Mouse (Mus musculus): ENCODE results near the gene Txn1. TPM values are rescaled to one million over a fixed set of nuclear protein-coding genes. Genes with fewer than 3 reads are reported as not detected.

Gene Txn1
- polyA plus RNA-seq, 1 experiment from 2014 or later = 563 TPM

- H3K9ac ChIP-seq (ENCODE audit: low read length) = no peak overlapping the region
- WGBS = 73% methylated on average over 4 of the region's 4 CpGs
- TF ChIP-seq EP300 (optimal IDR thresholded peaks at IDR 0.05) (no peak), CTCF (IDR thresholded peaks at IDR 0.05; ENCODE audit: low read depth) (no peak)
These were observed 15.6 kb downstream of the Txn1 start for GRCm38 (mm10) chr4:57940631-57941030.

GRCm38 (mm10) chr4:57937292-57937691 lies 18.9 kb downstream of the Txn1 start:
- no peak for ATAC-seq (ENCODE audit: low FRiP score, low TSS enrichment)
- Histone ChIP-seq H3K4me1 (replicated peaks; ENCODE audit: control insufficient read depth, insufficient read depth) (no peaks in the 10 kb centered on the region), H3K9ac (ENCODE audit: low read length) (no peak overlapping the region), H3K27ac (replicated peaks) (no peak overlapping the region), H3K4me2 (replicated peaks; ENCODE audit: low read depth) (no peak overlapping the region), H3K36me3 (ENCODE audit: control insufficient read depth, insufficient read depth, low read length) (no peaks in the 10 kb centered on the region), H3K9me3 (ENCODE audit: control insufficient read depth, low read length) (no peaks in the 10 kb centered on the region), H3K27me3 (ENCODE audit: control insufficient read depth, insufficient read depth, low read length) (no peaks in the 10 kb centered on the region), H3K4me3 (ENCODE audit: low read depth, low read length) (no peak overlapping the region)
- WGBS = 66% methylated on average over 6 of the region's 6 CpGs
- no peak for DNase-seq (ENCODE audit: low spot score)
- no peak for TF ChIP-seq CTCF (IDR thresholded peaks at IDR 0.05; ENCODE audit: low read depth)
- no peak for TF ChIP-seq EP300 (optimal IDR thresholded peaks at IDR 0.05)

More at GRCm38 (mm10) chr4:57940631-57941030, 15.6 kb downstream of the Txn1 start:
- Histone ChIP-seq H3K4me2 (replicated peaks; ENCODE audit: low read depth) (no peak overlapping the region), H3K27ac (replicated peaks) (no peak overlapping the region), H3K36me3 (ENCODE audit: control insufficient read depth, insufficient read depth, low read length) (peaks cover 9% of the 10 kb centered on the region), H3K4me1 (replicated peaks; ENCODE audit: control insufficient read depth, insufficient read depth) (no peaks in the 10 kb centered on the region), H3K4me3 (ENCODE audit: low read depth, low read length) (no peak overlapping the region), H3K9me3 (ENCODE audit: control insufficient read depth, low read length) (no peaks in the 10 kb centered on the region), H3K27me3 (ENCODE audit: control insufficient read depth, insufficient read depth, low read length) (no peaks in the 10 kb centered on the region)
- DNase-seq (ENCODE audit: low spot score) (no peak), ATAC-seq (ENCODE audit: low FRiP score, low TSS enrichment) (no peak)

- H3K4me2 ChIP-seq (replicated peaks; ENCODE audit: low read depth) = no peak overlapping the region
- H3K9ac ChIP-seq (ENCODE audit: low read length) = no peak overlapping the region
- no peaks in the 10 kb centered on the region for H3K36me3 ChIP-seq (ENCODE audit: control insufficient read depth, insufficient read depth, low read length)
- no peak for TF ChIP-seq CTCF (IDR thresholded peaks at IDR 0.05; ENCODE audit: low read depth)
- TF ChIP-seq EP300 (optimal IDR thresholded peaks at IDR 0.05) = no peak
- H3K4me3 ChIP-seq (ENCODE audit: low read depth, low read length) = no peak overlapping the region
- H3K9me3 ChIP-seq (ENCODE audit: control insufficient read depth, low read length) = no peaks in the 10 kb centered on the region
- no peaks in the 10 kb centered on the region for H3K4me1 ChIP-seq (replicated peaks; ENCODE audit: control insufficient read depth, insufficient read depth)
- no peak overlapping the region for H3K27ac ChIP-seq (replicated peaks)
- 66% methylated on average over 5 of the region's 5 CpGs for WGBS
- ATAC-seq (ENCODE audit: low FRiP score, low TSS enrichment) = no peak
- no peaks in the 10 kb centered on the region for H3K27me3 ChIP-seq (ENCODE audit: control insufficient read depth, insufficient read depth, low read length)
- DNase-seq (ENCODE audit: low spot score) = no peak
These were observed 22.0 kb downstream of the Txn1 start for GRCm38 (mm10) chr4:57934181-57934580.

- Histone ChIP-seq H3K4me3 (ENCODE audit: low read depth, low read length) (no peak overlapping the region), H3K4me1 (replicated peaks; ENCODE audit: control insufficient read depth, insufficient read depth) (no peaks in the 10 kb centered on the region), H3K27ac (replicated peaks) (no peak overlapping the region), H3K4me2 (replicated peaks; ENCODE audit: low read depth) (no peak overlapping the region), H3K36me3 (ENCODE audit: control insufficient read depth, insufficient read depth, low read length) (no peaks in the 10 kb centered on the region), H3K27me3 (ENCODE audit: control insufficient read depth, insufficient read depth, low read length) (no peaks in the 10 kb centered on the region), H3K9ac (ENCODE audit: low read length) (no peak overlapping the region), H3K9me3 (ENCODE audit: control insufficient read depth, low read length) (no peaks in the 10 kb centered on the region)
- ATAC-seq (ENCODE audit: low FRiP score, low TSS enrichment) (no peak), DNase-seq (ENCODE audit: low spot score) (no peak)
- TF ChIP-seq EP300 (optimal IDR thresholded peaks at IDR 0.05) = no peak
- TF ChIP-seq CTCF (IDR thresholded peaks at IDR 0.05; ENCODE audit: low read depth) = no peak
- whole genome bisulfite sequencing = 65% methylated on average over 5 of the region's 5 CpGs
These were observed 25.5 kb downstream of the Txn1 start for GRCm38 (mm10) chr4:57930559-57931170.

- ATAC-seq (ENCODE audit: low FRiP score, low TSS enrichment) = peak; percentile 64
- H3K9ac ChIP-seq (ENCODE audit: low read length) = no peak overlapping the region
- H3K4me3 ChIP-seq (ENCODE audit: low read depth, low read length) = no peak overlapping the region
- no peaks in the 10 kb centered on the region for H3K27me3 ChIP-seq (ENCODE audit: control insufficient read depth, insufficient read depth, low read length)
- no peaks in the 10 kb centered on the region for H3K4me1 ChIP-seq (replicated peaks; ENCODE audit: control insufficient read depth, insufficient read depth)
- no peak overlapping the region for H3K27ac ChIP-seq (replicated peaks)
- DNase-seq (ENCODE audit: low spot score) = no peak
- no peak overlapping the region for H3K4me2 ChIP-seq (replicated peaks; ENCODE audit: low read depth)
- WGBS = 20% methylated on average over 3 of the region's 3 CpGs
- no peaks in the 10 kb centered on the region for H3K9me3 ChIP-seq (ENCODE audit: control insufficient read depth, low read length)
- peak; percentile 81 for TF ChIP-seq CTCF (IDR thresholded peaks at IDR 0.05; ENCODE audit: low read depth)
- no peak for TF ChIP-seq EP300 (optimal IDR thresholded peaks at IDR 0.05)
- no peaks in the 10 kb centered on the region for H3K36me3 ChIP-seq (ENCODE audit: control insufficient read depth, insufficient read depth, low read length)
These were observed 28.6 kb downstream of the Txn1 start for GRCm38 (mm10) chr4:57927464-57928205.

GRCm38 (mm10) chr4:57924556-57925071 lies 31.6 kb downstream of the Txn1 start:
- Histone ChIP-seq H3K36me3 (ENCODE audit: control insufficient read depth, insufficient read depth, low read length) (no peaks in the 10 kb centered on the region), H3K9ac (ENCODE audit: low read length) (no peak overlapping the region), H3K27ac (replicated peaks) (no peak overlapping the region), H3K4me1 (replicated peaks; ENCODE audit: control insufficient read depth, insufficient read depth) (no peaks in the 10 kb centered on the region), H3K4me2 (replicated peaks; ENCODE audit: low read depth) (no peak overlapping the region), H3K9me3 (ENCODE audit: control insufficient read depth, low read length) (no peaks in the 10 kb centered on the region), H3K4me3 (ENCODE audit: low read depth, low read length) (no peak overlapping the region), H3K27me3 (ENCODE audit: control insufficient read depth, insufficient read depth, low read length) (no peaks in the 10 kb centered on the region)
- TF ChIP-seq CTCF (IDR thresholded peaks at IDR 0.05; ENCODE audit: low read depth) (no peak), EP300 (optimal IDR thresholded peaks at IDR 0.05) (no peak)
- WGBS = 68% methylated on average over 6 of the region's 6 CpGs
- ATAC-seq (ENCODE audit: low FRiP score, low TSS enrichment) (no peak), DNase-seq (ENCODE audit: low spot score) (no peak)
